Mouse (Mus musculus): Measurements from ENCODE around the gene Plin1. TPM values are rescaled to one million over a fixed set of nuclear protein-coding genes. Genes with fewer than 3 reads are reported as not detected.

Plin1 gene
- polyA plus RNA-seq (2012; rRNA removed), result 0.09 and 0.13 TPM in 2 replicates

DNA sequence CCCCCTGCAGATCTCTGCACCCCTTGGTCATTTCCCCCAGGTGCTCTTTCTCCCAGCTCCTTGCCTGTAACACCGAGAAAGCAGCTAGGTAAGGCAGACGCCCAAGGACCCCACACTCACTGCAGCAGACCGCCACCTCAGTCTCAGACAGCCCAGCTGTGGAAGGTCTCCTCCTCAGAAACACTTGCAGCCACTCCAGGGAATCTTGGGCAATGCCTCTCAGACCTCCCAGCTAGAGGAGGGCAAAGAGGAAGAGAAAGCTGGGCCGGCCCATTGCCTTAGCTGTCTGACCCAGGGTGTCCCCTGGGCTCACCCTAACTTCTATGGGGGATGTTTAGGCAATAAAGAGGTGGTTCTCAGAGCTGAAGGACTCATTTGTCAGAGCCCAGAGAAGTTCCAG, at the start of gene Plin1:
Gene Plin1 (minus strand): TSS at position 282 of the 400 bp plus-strand sequence.

DNA sequence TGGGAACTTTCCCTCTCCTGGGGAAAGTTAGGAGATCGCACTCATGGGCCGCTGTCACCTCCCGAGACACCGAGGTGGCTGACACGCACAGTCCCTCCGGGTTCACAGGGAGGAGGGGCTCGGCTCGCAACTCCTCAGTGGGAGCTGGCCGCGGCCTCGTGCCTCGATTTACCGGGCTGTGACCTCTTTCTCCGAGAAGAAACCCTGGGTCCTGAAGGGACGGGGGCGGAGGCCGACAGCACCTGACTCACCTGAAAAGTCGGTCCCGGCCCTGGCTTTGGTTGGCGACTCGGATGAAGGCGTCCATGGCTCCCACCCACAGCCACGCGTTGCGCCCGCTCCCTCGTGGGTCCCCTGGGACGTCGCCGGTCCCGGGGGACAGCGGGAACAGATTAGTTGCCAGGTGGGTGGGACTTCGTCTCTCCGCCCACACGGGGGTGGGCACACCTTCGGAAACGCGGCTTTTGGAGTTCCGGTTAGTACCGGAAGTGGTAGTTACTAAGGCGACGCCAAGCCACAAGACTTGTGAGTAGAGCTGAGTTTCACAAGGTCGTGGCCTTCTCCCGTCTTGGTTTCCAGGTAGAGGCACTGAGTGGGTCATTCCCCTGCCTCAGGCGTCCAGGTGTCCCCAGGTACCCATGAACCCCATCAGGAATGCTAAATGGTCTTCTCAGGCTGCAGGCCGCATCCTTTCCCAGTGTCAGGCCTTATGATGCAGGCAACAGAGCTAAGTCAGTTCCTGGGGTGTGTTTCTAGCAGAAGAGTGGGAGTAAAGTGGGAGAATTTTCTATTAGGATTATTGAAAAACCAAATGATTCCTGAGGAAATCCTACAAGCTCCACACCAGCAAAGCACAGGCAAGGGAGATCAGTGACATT, 10.2 kb upstream of the Plin1 start, which contains the start of the genes Pex11a and Wdr93:
Gene Pex11a (minus strand): TSS at position 473 of the 878 bp plus-strand sequence.
Gene Wdr93 (plus strand): TSS at position 505 of the 878 bp plus-strand sequence.

DNA sequence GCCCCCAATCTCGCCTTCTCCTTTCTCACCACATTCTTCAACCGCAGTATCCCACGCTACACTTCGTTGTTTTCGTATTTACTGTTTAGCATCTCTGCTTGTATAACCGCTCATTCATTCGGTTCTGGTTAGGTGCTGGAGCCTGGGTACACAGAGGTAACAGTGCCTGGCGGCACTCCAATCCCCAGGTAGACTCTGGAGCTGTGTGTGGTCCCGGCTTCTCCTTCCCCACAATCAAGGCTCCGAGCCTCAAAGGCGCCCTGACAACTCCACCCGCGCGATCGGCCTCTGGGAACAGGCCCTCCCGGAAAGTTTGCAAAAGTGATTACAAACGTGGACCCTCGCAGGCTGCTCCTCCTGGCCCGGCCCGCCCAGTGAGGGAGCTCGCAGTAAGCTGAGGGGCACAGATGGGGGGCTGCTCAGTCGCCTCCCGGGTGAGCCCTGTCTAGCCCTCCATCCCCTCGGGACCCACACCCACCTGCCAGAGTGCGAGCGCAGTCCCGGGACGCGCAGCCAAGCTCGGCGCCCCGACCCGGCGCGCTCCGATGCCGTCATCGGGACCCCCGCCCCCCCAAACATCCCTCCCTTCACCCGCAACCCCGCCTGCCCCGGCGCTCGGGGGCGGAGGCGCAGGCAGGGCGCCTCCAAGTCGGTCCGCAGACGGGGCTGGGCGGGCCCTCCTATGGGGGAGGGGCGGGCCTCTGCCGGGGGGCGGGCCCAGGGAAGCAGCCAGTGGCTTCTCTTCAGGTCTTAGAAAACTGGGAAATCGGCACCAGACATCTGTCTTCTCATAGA, 17.3 kb downstream of the Plin1 start, which contains the start of gene Kif7:
Gene Kif7 (minus strand): TSS at position 534 of the 795 bp plus-strand sequence.

Other genes with a start within 250 kb of the Plin1 start
- 1.2 and 5.7 TPM in 2 replicates for gene Rhcg, start 115.2 kb downstream of the Plin1 start, polyA plus RNA-seq (2012; rRNA removed)
- 12.0 and 12.1 TPM in 2 replicates for gene Ticrr, start 72.7 kb downstream of the Plin1 start, polyA plus RNA-seq (2012; rRNA removed)
- gene Kif7, start 17.2 kb downstream of the Plin1 start, polyA plus RNA-seq (2012; rRNA removed), result 10.9 and 16.5 TPM in 2 replicates
- gene Pex11a, start 10.2 kb upstream of the Plin1 start, polyA plus RNA-seq (2012; rRNA removed), result 7.1 and 10.9 TPM in 2 replicates
- gene Wdr93, start 10.3 kb upstream of the Plin1 start, polyA plus RNA-seq (2012; rRNA removed), result 0.29 and 0.36 TPM in 2 replicates
- gene Mesp1, start 60.9 kb upstream of the Plin1 start, polyA plus RNA-seq (2012; rRNA removed), result not detected in 2 replicates
- 0.30 and 0.37 TPM in 2 replicates for gene Mesp2, start 77.8 kb upstream of the Plin1 start, polyA plus RNA-seq (2012; rRNA removed)
- gene Anpep, start 128.2 kb upstream of the Plin1 start, polyA plus RNA-seq (2012; rRNA removed), result 5.5 and 7.9 TPM in 2 replicates
- gene Ap3s2, start 187.7 kb upstream of the Plin1 start, polyA plus RNA-seq (2012; rRNA removed), result 32.6 and 34.4 TPM in 2 replicates
- gene Arpin, start 202.5 kb upstream of the Plin1 start, polyA plus RNA-seq (2012; rRNA removed), result 13.3 and 13.5 TPM in 2 replicates